Mouse (Mus musculus): ENCODE measurements at regions not wholly inside any gene's neighbourhood (a gene's known extent, or its start where the extent isn't known, plus 50 kb on each side); places are given as distances from the start of the nearest gene placed in this dataset.

DNA sequence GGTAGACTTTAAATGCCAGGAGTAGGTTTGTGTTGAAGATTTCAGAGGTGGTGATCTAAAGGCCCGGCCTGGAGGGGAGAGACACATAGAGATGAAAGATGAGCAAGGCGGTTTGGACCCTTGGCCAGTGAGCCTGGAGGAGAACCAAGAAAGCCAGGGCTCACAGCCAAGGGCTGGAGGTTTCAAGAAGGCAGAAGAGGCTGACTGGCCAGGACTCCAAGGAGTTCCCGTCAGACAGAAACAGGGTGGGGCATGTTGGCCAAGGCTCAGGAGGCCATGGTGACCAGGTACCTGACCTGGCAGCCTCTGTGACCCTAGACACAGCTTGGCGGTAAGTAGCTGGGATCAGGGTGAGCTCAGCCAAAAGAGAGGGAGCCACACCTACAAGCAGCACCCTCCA lies 159.3 kb upstream of the Spdye4c start:
- H3K36me3 ChIP-seq (ENCODE audit: control insufficient read depth, insufficient read depth, low read length), result no peaks in the 10 kb centered on the region

DNA sequence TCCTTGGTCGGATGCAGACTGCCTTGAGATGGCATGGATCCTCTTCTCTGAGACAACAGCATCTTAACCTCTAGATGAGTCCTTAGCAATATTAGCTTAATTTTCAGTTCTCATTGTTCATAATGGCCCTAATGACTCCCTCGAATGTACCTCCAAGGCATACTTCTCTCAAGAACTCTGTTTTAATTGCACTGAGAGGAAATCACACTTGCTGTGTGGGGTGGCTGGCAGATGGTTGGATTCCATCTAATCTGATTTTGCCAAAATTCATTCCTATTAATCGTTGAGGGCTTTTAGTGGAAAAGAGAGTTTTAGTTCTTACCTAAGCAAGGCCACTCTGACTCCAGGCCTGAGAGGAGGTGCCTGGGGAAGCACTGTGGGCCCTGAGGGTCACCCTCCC lies 158.3 kb upstream of the Spdye4c start:
- H3K27me3 ChIP-seq (ENCODE audit: control insufficient read depth, insufficient read depth, low read length), result no peaks in the 10 kb centered on the region
- DNase-seq, result no peak
- no peak for TF ChIP-seq POLR2A (IDR thresholded peaks at IDR 0.05; ENCODE audit: control insufficient read depth, extremely low read depth, insufficient read depth, low read length, poor library complexity)
- TF ChIP-seq CTCF (IDR thresholded peaks at IDR 0.05; ENCODE audit: borderline replicate concordance, control insufficient read depth, extremely low read depth, insufficient read depth, low read length, poor library complexity), result no peak
- WGBS, result 94% methylated on average over 3 of the region's 3 CpGs
- no peaks in the 10 kb centered on the region for H3K36me3 ChIP-seq (ENCODE audit: control insufficient read depth, insufficient read depth, low read length)
- no peak overlapping the region for H3K27ac ChIP-seq (ENCODE audit: control insufficient read depth, insufficient read depth, low read length)
- no peak overlapping the region for H3K4me3 ChIP-seq (ENCODE audit: control insufficient read depth, insufficient read depth, low read length)
- peaks cover 18% of the 10 kb centered on the region for H3K4me1 ChIP-seq (replicated peaks; ENCODE audit: control insufficient read depth, insufficient read depth, low read length)

More for the DNA sequence above, 159.3 kb upstream of the Spdye4c start:
- TF ChIP-seq CTCF (IDR thresholded peaks at IDR 0.05; ENCODE audit: borderline replicate concordance, control insufficient read depth, extremely low read depth, insufficient read depth, low read length, poor library complexity), result no peak
- no peak for TF ChIP-seq POLR2A (IDR thresholded peaks at IDR 0.05; ENCODE audit: control insufficient read depth, extremely low read depth, insufficient read depth, low read length, poor library complexity)
- Histone ChIP-seq H3K4me3 (ENCODE audit: control insufficient read depth, insufficient read depth, low read length) (no peak overlapping the region), H3K27ac (ENCODE audit: control insufficient read depth, insufficient read depth, low read length) (no peak overlapping the region), H3K27me3 (ENCODE audit: control insufficient read depth, insufficient read depth, low read length) (no peaks in the 10 kb centered on the region), H3K4me1 (replicated peaks; ENCODE audit: control insufficient read depth, insufficient read depth, low read length) (peaks cover 19% of the 10 kb centered on the region)
- no peak for DNase-seq
- WGBS, result 93% methylated on average over 4 of the region's 4 CpGs

DNA sequence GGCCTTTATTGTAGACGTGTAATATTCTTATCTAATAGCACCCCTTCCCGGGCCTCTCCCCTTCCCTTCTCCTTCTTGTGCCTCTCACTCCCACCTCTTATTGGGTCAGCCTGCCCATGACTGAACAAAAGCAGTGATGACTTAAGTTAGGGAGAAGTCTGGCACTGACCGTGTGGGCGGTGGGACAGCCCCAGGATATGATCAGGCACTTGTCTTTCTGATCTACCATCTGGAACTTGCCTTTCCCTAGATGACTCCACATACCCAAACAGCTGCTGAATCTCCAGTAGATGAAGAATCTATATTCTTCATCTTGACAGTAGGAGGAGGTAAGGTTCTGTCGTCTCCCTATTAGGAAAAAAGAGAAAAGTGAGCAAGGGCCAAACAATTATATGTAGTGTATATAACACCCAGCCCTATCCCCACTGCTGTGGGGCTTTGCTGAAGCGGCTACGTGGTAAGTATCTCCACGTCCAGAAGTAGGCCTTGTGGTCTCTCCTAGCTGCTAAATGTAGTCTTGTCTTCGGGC lies 157.4 kb upstream of the Spdye4c start:
- Histone ChIP-seq H3K4me1 (replicated peaks; ENCODE audit: control insufficient read depth, insufficient read depth, low read length) (peaks cover 9% of the 10 kb centered on the region), H3K4me3 (ENCODE audit: control insufficient read depth, insufficient read depth, low read length) (no peak overlapping the region), H3K27me3 (ENCODE audit: control insufficient read depth, insufficient read depth, low read length) (no peaks in the 10 kb centered on the region), H3K27ac (ENCODE audit: control insufficient read depth, insufficient read depth, low read length) (no peak overlapping the region), H3K36me3 (ENCODE audit: control insufficient read depth, insufficient read depth, low read length) (no peaks in the 10 kb centered on the region)
- no peak for TF ChIP-seq CTCF (IDR thresholded peaks at IDR 0.05; ENCODE audit: borderline replicate concordance, control insufficient read depth, extremely low read depth, insufficient read depth, low read length, poor library complexity)
- 93% methylated on average over 9 of the region's 9 CpGs for WGBS
- DNase-seq, result no peak

DNA sequence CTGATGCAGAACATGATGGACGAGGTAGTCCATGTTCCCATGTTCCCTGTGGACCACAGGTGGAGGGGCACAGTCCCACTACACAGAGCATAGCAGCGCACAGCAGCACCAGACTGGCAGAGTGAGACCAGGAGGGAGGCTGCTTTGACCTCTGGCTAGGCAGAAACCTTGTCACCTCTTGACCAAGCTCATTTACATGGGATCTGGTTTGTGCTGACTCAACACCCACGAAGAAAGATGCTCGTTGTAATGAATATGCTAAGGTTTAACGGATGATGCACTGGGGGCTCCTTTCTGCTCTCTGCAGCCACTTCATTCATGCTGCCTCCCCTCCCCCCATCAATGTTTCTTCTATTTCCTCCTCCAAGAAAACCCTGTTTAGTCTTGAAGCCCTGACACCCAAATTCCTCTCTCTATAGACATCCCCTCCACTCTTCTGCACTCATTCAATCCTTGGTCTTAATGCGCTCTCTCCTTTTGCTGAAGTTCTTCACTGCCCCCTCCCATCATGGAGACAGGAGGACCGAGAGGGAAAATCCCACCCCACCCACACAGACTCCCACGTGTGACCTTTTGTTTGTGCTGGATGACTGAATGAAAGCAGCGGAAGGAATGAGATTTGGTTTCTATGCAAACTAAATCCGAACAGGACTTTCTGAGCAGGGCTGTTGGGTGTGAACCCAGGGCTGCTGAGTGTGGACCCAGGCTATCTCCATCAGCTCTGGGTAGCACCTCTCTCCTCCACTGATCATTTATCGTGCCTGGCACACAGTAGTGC lies 156.6 kb upstream of the Spdye4c start:
- Histone ChIP-seq H3K27me3 (ENCODE audit: control insufficient read depth, insufficient read depth, low read length) (no peaks in the 10 kb centered on the region), H3K4me1 (replicated peaks; ENCODE audit: control insufficient read depth, insufficient read depth, low read length) (peaks cover 3% of the 10 kb centered on the region), H3K36me3 (ENCODE audit: control insufficient read depth, insufficient read depth, low read length) (no peaks in the 10 kb centered on the region), H3K27ac (ENCODE audit: control insufficient read depth, insufficient read depth, low read length) (no peak overlapping the region), H3K4me3 (ENCODE audit: control insufficient read depth, insufficient read depth, low read length) (no peak overlapping the region)
- TF ChIP-seq POLR2A (IDR thresholded peaks at IDR 0.05; ENCODE audit: control insufficient read depth, extremely low read depth, insufficient read depth, low read length, poor library complexity) (no peak), CTCF (IDR thresholded peaks at IDR 0.05; ENCODE audit: borderline replicate concordance, control insufficient read depth, extremely low read depth, insufficient read depth, low read length, poor library complexity) (no peak)
- DNase-seq, result no peak
- 91% methylated on average over 11 of the region's 11 CpGs for WGBS

DNA sequence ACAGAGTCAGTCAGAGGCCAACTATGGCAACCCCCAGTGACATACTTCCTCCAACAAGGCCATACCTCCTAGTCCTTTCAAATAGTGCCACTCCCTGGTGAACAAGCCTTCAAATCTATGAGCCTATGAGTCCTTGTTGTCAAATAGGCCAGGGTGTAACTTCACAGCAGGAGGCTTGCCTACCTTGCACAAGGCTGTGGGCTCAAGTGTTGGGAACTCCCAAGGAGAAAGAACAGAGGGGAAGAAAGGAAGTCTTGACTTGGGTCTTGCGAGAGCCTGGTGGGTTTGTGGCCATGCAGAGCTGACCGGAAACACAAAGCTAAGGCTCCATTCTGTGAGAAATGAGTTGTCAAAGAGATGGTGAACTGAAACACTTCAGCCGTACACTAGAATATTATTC lies 154.6 kb upstream of the Spdye4c start:
- H3K4me3 ChIP-seq (ENCODE audit: control insufficient read depth, insufficient read depth, low read length), result no peak overlapping the region
- H3K36me3 ChIP-seq (ENCODE audit: control insufficient read depth, insufficient read depth, low read length), result no peaks in the 10 kb centered on the region
- no peaks in the 10 kb centered on the region for H3K27me3 ChIP-seq (ENCODE audit: control insufficient read depth, insufficient read depth, low read length)
- H3K4me1 ChIP-seq (replicated peaks; ENCODE audit: control insufficient read depth, insufficient read depth, low read length), result no peaks in the 10 kb centered on the region
- 99% methylated on average over 3 of the region's 3 CpGs for WGBS
- no peak for TF ChIP-seq POLR2A (IDR thresholded peaks at IDR 0.05; ENCODE audit: control insufficient read depth, extremely low read depth, insufficient read depth, low read length, poor library complexity)
- no peak for TF ChIP-seq CTCF (IDR thresholded peaks at IDR 0.05; ENCODE audit: borderline replicate concordance, control insufficient read depth, extremely low read depth, insufficient read depth, low read length, poor library complexity)
- no peak for DNase-seq
- no peak overlapping the region for H3K27ac ChIP-seq (ENCODE audit: control insufficient read depth, insufficient read depth, low read length)

DNA sequence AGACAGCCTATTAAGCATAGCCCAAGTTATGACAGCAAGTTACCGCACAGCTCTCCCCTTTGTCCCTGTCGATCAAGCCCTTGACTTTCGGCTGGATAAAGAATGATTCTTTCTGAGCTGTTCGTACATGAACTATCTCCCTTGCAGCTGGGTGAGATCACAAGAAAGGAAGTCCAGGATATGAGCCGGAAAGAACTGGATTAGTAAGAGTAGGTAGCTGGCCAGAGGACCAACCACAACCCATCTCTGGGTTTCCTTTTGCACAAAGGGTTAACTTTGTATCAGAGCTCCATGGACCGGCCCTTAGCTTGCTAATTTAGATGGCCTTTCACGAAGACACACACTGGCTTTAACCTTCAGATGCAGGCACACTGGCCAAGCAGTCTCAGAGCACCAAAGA lies 153.3 kb upstream of the Spdye4c start:
- H3K27ac ChIP-seq (ENCODE audit: control insufficient read depth, insufficient read depth, low read length), result no peak overlapping the region
- TF ChIP-seq POLR2A (IDR thresholded peaks at IDR 0.05; ENCODE audit: control insufficient read depth, extremely low read depth, insufficient read depth, low read length, poor library complexity), result no peak
- TF ChIP-seq CTCF (IDR thresholded peaks at IDR 0.05; ENCODE audit: borderline replicate concordance, control insufficient read depth, extremely low read depth, insufficient read depth, low read length, poor library complexity), result no peak
- no peak overlapping the region for H3K4me3 ChIP-seq (ENCODE audit: control insufficient read depth, insufficient read depth, low read length)
- no peaks in the 10 kb centered on the region for H3K4me1 ChIP-seq (replicated peaks; ENCODE audit: control insufficient read depth, insufficient read depth, low read length)
- H3K36me3 ChIP-seq (ENCODE audit: control insufficient read depth, insufficient read depth, low read length), result no peaks in the 10 kb centered on the region
- DNase-seq, result no peak
- no peaks in the 10 kb centered on the region for H3K27me3 ChIP-seq (ENCODE audit: control insufficient read depth, insufficient read depth, low read length)
- WGBS, result 69% methylated on average over 7 of the region's 7 CpGs
